Mouse (Mus musculus) bone marrow macrophage, adult 2 months (primary cell): ENCODE measurements around the gene Lhfpl2. TPM values are rescaled to one million over a fixed set of nuclear protein-coding genes. Genes with fewer than 3 reads are reported as not detected.

Experiments used
- H3K27ac ChIP-seq: 2 replicates; pipeline ENCODE4 v1.5.1; 2012; ENCODE audit warnings: low read depth, low read length; ENCODE audit not compliant: insufficient read depth
- H3K4me1 ChIP-seq: 2 replicates; pipeline ENCODE4 v1.6.1; 2012; ENCODE audit warnings: low read length; ENCODE audit not compliant: control insufficient read depth, insufficient read depth
- H3K4me3 ChIP-seq: 2 replicates; pipeline ENCODE4 v1.5.1; 2012; ENCODE audit warnings: mild to moderate bottlenecking, low read length, moderate library complexity; ENCODE audit not compliant: insufficient read depth
- CTCF ChIP-seq: IDR thresholded peaks from 2 replicates; pipeline ENCODE4 v1.5.1; 2012; ENCODE audit warnings: low read depth, mild to moderate bottlenecking, low read length, moderate library complexity
- POLR2A ChIP-seq: IDR thresholded peaks from 2 replicates; pipeline ENCODE4 v1.6.1; 2012; ENCODE audit warnings: mild to moderate bottlenecking, low read depth, low read length, borderline replicate concordance
- polyA plus RNA-seq: library from polyadenylated mRNA; stranded (reverse); fragments of >200 nt; gene quantifications from 2 replicates; pipeline ENCODE4 v1.2.4, GENCODE M21; 2012; ENCODE audit not compliant: missing spikeins, insufficient read depth, insufficient read length

Lhfpl2 gene
- polyA plus RNA-seq, 1 experiment = 54.7 TPM

GRCm38 (mm10) chr13:94083196-94083595 lies 25.6 kb downstream of the Lhfpl2 start:
- no peak overlapping the region for H3K27ac ChIP-seq
- no peak overlapping the region for H3K4me3 ChIP-seq
- TF ChIP-seq POLR2A (no peak), CTCF (no peak)
- no peaks in the 10 kb centered on the region for H3K4me1 ChIP-seq

DNA sequence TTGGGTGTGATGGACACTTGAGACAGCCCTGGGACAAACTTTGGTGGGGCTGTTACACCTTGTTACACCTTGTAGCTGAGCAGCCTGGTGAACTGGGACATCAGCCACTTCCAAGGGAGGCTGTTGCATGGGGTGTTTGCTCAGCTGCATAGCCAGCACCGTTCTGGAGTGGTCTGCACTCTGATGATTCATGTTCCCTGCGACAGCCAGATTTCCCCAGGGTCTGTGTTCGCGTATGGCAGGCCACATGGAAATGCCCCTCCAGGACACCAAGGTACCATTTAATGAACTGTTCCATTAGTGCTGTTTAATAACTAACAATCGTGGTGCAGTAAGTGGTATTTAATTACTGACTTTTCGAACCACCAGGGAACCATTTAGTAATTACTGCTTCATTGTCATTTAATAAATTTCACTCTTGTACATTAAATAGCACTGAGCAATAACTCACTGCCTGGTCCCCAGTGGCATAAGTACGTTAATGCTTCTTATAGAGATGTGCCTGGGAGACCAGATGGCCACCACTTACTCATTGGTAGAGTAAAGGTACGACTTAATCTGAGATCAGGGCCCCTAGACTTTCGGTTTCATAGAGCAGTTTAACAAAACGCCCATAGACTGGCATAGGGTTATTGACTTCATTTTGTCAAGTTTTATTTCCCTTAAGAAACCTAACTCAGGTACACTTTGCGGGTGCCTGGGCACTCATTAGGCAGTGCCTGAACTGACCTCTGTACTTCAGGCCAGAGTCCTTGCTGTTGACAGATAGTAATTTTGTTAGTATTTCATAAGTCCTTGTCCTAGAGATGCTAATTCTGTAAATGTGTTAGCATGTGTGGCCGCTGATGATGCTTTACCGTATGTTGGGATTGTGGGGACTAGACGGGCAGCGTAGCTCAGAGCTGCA lies 26.9 kb downstream of the Lhfpl2 start:
- TF ChIP-seq POLR2A = no peak
- TF ChIP-seq CTCF = no peak
- H3K4me3 ChIP-seq = no peak overlapping the region
- no peaks in the 10 kb centered on the region for H3K4me1 ChIP-seq
- H3K27ac ChIP-seq = no peak overlapping the region

DNA sequence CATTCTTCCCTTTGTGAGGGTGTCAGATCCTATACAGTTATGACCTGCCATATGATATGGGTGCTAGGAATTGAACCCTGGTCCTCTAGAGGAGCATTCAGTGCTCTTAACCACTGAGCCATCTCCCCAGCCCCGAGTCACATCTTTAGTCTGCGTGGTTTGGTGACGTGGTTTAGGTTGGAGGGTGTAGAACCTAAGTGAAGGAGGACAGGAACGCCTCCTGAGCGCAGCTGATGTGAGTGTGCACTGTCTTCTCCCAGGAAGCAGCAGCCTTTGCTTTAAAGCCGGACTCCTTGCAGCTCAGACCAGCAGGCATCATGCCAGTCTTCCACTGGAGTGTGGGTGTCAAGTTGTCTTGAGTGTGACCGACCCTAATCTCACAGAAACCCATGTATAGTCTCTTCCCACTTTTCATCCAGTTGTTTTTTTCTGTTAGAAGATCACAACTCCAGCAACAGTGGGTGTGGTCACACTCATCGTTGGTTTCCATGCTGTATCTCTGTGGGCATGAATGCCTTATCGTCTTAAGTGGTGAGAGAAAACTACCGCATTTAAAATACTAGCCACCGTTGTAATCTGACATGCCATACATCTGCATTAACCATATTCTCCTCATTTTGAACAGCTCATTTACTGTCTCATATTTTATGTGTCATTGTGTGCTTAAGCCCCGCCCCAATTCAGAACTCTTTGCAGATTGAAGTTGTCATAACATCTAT lies 28.7 kb downstream of the Lhfpl2 start:
- H3K27ac ChIP-seq = no peak overlapping the region
- TF ChIP-seq CTCF = no peak
- TF ChIP-seq POLR2A = no peak
- H3K4me3 ChIP-seq = no peak overlapping the region
- peaks cover 7% of the 10 kb centered on the region for H3K4me1 ChIP-seq

DNA sequence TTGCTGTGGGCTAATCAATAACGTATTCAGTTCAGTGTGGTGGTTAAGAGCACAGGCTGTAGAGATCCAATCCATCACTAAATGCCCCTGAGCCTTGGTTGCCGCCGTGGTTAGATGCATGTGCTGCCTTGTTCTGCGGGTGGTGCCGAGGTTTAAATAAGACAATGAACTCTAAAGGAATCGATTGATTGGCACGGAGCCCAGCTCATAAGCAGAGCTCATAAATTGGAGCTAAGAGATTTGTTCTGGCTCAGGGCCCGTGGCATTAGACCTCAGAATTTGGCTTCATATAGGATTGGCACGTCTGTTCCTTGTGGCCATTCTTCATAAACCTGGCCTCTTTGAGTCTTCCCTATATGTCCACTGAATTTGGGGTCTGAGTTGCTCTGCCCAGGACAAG lies 29.5 kb downstream of the Lhfpl2 start:
- Histone ChIP-seq H3K27ac (no peak overlapping the region), H3K4me3 (no peak overlapping the region), H3K4me1 (peaks cover 15% of the 10 kb centered on the region)
- TF ChIP-seq POLR2A = no peak

DNA sequence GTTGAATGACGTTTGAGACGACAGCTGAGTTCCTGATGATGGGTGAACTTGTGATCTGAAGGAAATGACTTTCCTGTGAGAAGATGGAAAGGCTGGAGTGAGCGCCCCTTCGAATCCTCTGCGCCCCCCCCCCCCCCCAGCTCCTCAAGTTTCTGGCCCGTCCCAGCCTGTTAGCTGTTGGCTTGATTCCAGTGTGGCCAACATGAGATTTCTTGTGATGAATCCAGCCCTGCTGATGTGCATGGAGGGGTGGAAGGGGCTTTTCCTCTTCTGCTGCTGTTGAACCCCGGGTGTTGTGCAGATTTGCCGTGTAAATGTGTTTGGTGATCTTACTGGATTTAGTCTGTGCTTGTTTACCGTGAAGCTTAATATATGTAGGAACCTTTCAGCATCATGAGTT lies 31.2 kb downstream of the Lhfpl2 start:
- Histone ChIP-seq H3K4me1 (peaks cover 31% of the 10 kb centered on the region), H3K27ac (no peak overlapping the region)
- TF ChIP-seq POLR2A = no peak
- no peak for TF ChIP-seq CTCF

GRCm38 (mm10) chr13:94089286-94089685 lies 31.7 kb downstream of the Lhfpl2 start:
- H3K4me3 ChIP-seq = no peak overlapping the region
- peaks cover 33% of the 10 kb centered on the region for H3K4me1 ChIP-seq
- no peak for TF ChIP-seq POLR2A
- no peak for TF ChIP-seq CTCF
- H3K27ac ChIP-seq = no peak overlapping the region

More for the DNA sequence above, 31.2 kb downstream of the Lhfpl2 start:
- no peak overlapping the region for H3K4me3 ChIP-seq

DNA sequence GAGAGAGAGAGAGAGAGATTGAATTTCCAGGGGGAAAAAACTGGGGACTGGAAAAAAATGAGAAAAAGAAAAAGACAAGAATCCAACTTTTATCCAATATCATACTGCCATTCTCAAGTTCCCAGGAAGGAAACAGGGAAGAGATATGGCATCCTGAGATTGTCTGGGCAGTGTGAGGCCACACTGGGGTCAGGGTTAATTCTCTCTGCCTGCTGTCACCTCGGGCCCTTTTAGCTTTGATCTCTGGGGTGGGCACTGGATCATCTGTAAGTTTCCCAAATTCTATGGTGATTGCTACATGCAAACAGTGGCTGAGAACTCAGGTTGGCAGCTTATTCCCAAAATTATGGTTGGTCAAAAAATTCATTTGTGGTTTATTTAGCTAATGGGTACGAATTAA lies 33.8 kb downstream of the Lhfpl2 start:
- Histone ChIP-seq H3K4me3 (no peak overlapping the region), H3K27ac (no peak overlapping the region), H3K4me1 (peaks cover 48% of the 10 kb centered on the region)
- no peak for TF ChIP-seq POLR2A
- no peak for TF ChIP-seq CTCF

DNA sequence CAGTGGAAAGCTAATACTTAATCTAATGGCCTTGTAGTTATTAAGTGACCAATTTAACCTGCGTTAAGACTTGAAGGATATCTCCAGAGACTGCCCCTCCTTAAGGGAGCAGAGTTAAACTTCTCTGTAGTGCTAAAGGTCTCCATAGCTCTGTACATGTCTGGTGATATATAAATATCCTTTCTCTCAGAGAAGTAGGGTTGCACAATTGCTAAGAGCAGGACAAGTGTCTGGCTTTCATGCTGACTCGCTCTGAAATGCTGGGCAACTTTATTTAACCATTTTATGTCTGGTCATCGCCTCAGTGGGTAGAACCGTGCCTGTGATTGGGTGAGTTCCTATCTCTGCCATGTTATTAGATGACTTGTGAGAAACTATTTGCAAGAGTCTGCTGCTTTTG lies 36.6 kb downstream of the Lhfpl2 start:
- no peak overlapping the region for H3K4me3 ChIP-seq
- peaks cover 71% of the 10 kb centered on the region for H3K4me1 ChIP-seq
- TF ChIP-seq CTCF = no peak
- no peak for TF ChIP-seq POLR2A
- peak overlapping the region; percentile 65 for H3K27ac ChIP-seq

- peak overlapping the region; percentile 59 for H3K27ac ChIP-seq
- TF ChIP-seq CTCF = no peak
- TF ChIP-seq POLR2A = no peak
- no peak overlapping the region for H3K4me3 ChIP-seq
- H3K4me1 ChIP-seq = peaks cover 70% of the 10 kb centered on the region
These were observed 37.0 kb downstream of the Lhfpl2 start for GRCm38 (mm10) chr13:94094625-94095024.

GRCm38 (mm10) chr13:94095202-94095601 lies 37.6 kb downstream of the Lhfpl2 start:
- Histone ChIP-seq H3K4me1 (peaks cover 65% of the 10 kb centered on the region), H3K27ac (peak overlapping the region; percentile 59), H3K4me3 (no peak overlapping the region)
- TF ChIP-seq CTCF = no peak
- TF ChIP-seq POLR2A = no peak
